Mouse (Mus musculus): ENCODE results near the gene Pan3. TPM values are rescaled to one million over a fixed set of nuclear protein-coding genes. Genes with fewer than 3 reads are reported as not detected.
"Not testable (repeated sequence)": the region's sequence is repeated elsewhere in the genome, so short reads cannot be mapped to it uniquely, and the experiment has no call there.

The Pan3 gene
- total RNA-seq, 2 experiments from 2014 or later, result 17.4 to 29.3 TPM

GRCm38 (mm10) chr5:147549016-147549755 is 119.2 kb downstream of the Pan3 start:
- intact Hi-C loops (cut with DNase I), result no loop called here
- TF ChIP-seq CTCF (IDR thresholded peaks at IDR 0.05), result no peak
- H3K4me3 ChIP-seq, result no peak overlapping the region

GRCm38 (mm10) chr5:147551879-147552627 is 122.1 kb downstream of the Pan3 start:
- DNase-seq, result no peak
- intact Hi-C loops (cut with DNase I), result no loop called here
- Histone ChIP-seq H3K27ac (no peak overlapping the region), H3K4me3 (no peak overlapping the region)
- no peak for TF ChIP-seq CTCF (IDR thresholded peaks at IDR 0.05)

More at GRCm38 (mm10) chr5:147549016-147549755, 119.2 kb downstream of the Pan3 start:
- peak overlapping the region; percentile 35; the same call in 1 of the 2 replicates for H3K27ac ChIP-seq
- no peak for DNase-seq

GRCm38 (mm10) chr5:147557641-147558040 is 127.7 kb downstream of the Pan3 start:
- intact Hi-C loops (cut with DNase I); H3K4me3 ChIP-seq; DNase-seq; H3K27ac ChIP-seq: not testable (repeated sequence)

- Histone ChIP-seq H3K27ac (no peak overlapping the region), H3K4me3 (no peak overlapping the region)
- no peak for DNase-seq
- TF ChIP-seq CTCF (IDR thresholded peaks at IDR 0.05), result no peak
- intact Hi-C loops (cut with DNase I), result no loop called here
Measured at GRCm38 (mm10) chr5:147563511-147564139, 133.7 kb downstream of the Pan3 start.

GRCm38 (mm10) chr5:147564140-147564590 is 134.2 kb downstream of the Pan3 start:
- H3K27ac ChIP-seq, result no peak overlapping the region
- intact Hi-C loops (cut with DNase I), result no loop called here
- DNase-seq, result no peak
- no peak overlapping the region for H3K4me3 ChIP-seq
- no peak for TF ChIP-seq CTCF (IDR thresholded peaks at IDR 0.05)

- no peak for TF ChIP-seq CTCF (IDR thresholded peaks at IDR 0.05)
- intact Hi-C loops (cut with DNase I), result no loop called here
- no peak for DNase-seq
- Histone ChIP-seq H3K4me3 (no peak overlapping the region), H3K27ac (no peak overlapping the region)
Measured at GRCm38 (mm10) chr5:147565444-147565843, 135.5 kb downstream of the Pan3 start.

GRCm38 (mm10) chr5:147566335-147566734 is 136.4 kb downstream of the Pan3 start:
- TF ChIP-seq CTCF (IDR thresholded peaks at IDR 0.05), result no peak
- no peak overlapping the region for H3K4me3 ChIP-seq
- no peak for DNase-seq
- H3K27ac ChIP-seq, result no peak overlapping the region
- intact Hi-C loops (cut with DNase I), result no loop called here

GRCm38 (mm10) chr5:147572695-147573094 is 142.7 kb downstream of the Pan3 start:
- intact Hi-C loops (cut with DNase I), result no loop called here
- H3K27ac ChIP-seq, result no peak overlapping the region
- DNase-seq, result no peak
- TF ChIP-seq CTCF (IDR thresholded peaks at IDR 0.05), result no peak
- H3K4me3 ChIP-seq, result no peak overlapping the region

- TF ChIP-seq CTCF (IDR thresholded peaks at IDR 0.05), result no peak
- Histone ChIP-seq H3K4me3 (no peak overlapping the region), H3K27ac (no peak overlapping the region)
- no peak for DNase-seq
- intact Hi-C loops (cut with DNase I), result no loop called here
Measured at GRCm38 (mm10) chr5:147573555-147573954, 143.6 kb downstream of the Pan3 start.

- intact Hi-C loops (cut with DNase I), result no loop called here
- Histone ChIP-seq H3K4me3 (no peak overlapping the region), H3K27ac (0 out of 2 replicates have a peak overlapping the region, but pooled peaks have one; percentile 7)
- DNase-seq, result no peak
- TF ChIP-seq CTCF (IDR thresholded peaks at IDR 0.05), result no peak
Measured at GRCm38 (mm10) chr5:147574517-147574916, 144.6 kb downstream of the Pan3 start.

GRCm38 (mm10) chr5:147577003-147577402 is 147.0 kb downstream of the Pan3 start:
- no peak for TF ChIP-seq CTCF (IDR thresholded peaks at IDR 0.05)
- Histone ChIP-seq H3K4me3 (no peak overlapping the region), H3K27ac (peak overlapping the region; percentile 46)
- intact Hi-C loops (cut with DNase I), result no loop called here
- DNase-seq, result no peak

GRCm38 (mm10) chr5:147579148-147579547 is 149.2 kb downstream of the Pan3 start:
- Histone ChIP-seq H3K27ac (peak overlapping the region; percentile 84), H3K4me3 (no peak overlapping the region)
- intact Hi-C loops (cut with DNase I), result no loop called here
- peak; percentile 26; the same call in 1 of the 2 replicates for TF ChIP-seq CTCF (IDR thresholded peaks at IDR 0.05)
- DNase-seq, result no peak

- DNase-seq, result peak; percentile 38
- Histone ChIP-seq H3K4me3 (peak overlapping the region; percentile 20), H3K27ac (peak overlapping the region; percentile 84)
- no peak for TF ChIP-seq CTCF (IDR thresholded peaks at IDR 0.05)
- intact Hi-C loops (cut with DNase I), result no loop called here
Measured at GRCm38 (mm10) chr5:147579691-147580090, 149.7 kb downstream of the Pan3 start.
